Mouse (Mus musculus) E14TG2a.4 (cell line): ENCODE results near the gene Pla2g4f.

Source experiments
- CTCF ChIP-seq: conservative IDR thresholded peaks from 2 replicates; pipeline ENCODE4 v1.5.1; 2014; ENCODE audit warnings: low read length
- POU5F1 ChIP-seq: IDR thresholded peaks from 2 replicates; pipeline ENCODE4 v1.6.1; 2014; ENCODE audit warnings: low read length, borderline replicate concordance

DNA sequence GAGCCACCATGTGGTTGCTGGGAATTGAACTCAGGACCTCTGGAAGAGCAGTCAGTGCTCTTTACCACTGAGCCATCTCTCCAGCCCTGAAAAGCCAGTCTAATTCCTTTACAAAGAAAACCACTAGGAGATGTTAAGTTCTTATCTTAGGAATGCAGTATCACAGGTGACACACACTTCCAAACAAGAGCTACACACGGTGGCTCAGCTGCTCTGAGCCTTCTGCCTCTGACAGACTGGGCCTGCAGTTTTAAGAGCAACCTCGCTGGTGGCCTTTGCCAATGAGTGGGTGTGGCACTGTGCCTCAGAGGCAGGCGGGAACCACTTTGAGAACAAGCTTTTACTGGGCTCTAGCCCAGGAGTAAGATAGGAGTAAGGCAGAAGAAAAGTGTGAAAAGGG lies 9.9 kb downstream of the Pla2g4f start:
- TF ChIP-seq CTCF: no peak
- no peak for TF ChIP-seq POU5F1
